Mouse (Mus musculus) left cerebral cortex, adult 2 months (tissue): ENCODE measurements at regions not wholly inside any gene's neighbourhood (a gene's known extent, or its start where the extent isn't known, plus 50 kb on each side); places are given as distances from the start of the nearest gene placed in this dataset.
A peak's percentile ranks its signal among the peaks of the same experiment; 100 is the strongest.

ENCODE experiments used
- DNase-seq, 2 experiments: peaks; one replicate each; pipeline ENCODE4 v3.0.0; 2021 to 2022; ENCODE audit warnings: low spot score in 2 of 2, mixed read lengths in 1 of 2; ENCODE audit errors: extremely low spot score in 1 of 2
- H3K27ac ChIP-seq: fragments of 200-600 bp; 2 replicates; pipeline ENCODE4 v1.8.1; 2022
- H3K4me3 ChIP-seq: fragments of 200-600 bp; 2 replicates; pipeline ENCODE4 v1.8.1; 2022
- CTCF ChIP-seq: fragments of 200-600 bp; IDR thresholded peaks from 2 replicates; pipeline ENCODE4 v1.8.1; 2022; ENCODE audit warnings: antibody characterized with exemption, mild to moderate bottlenecking, moderate library complexity
- intact Hi-C: fragments of 180-260 bp; cut with DNase I; formaldehyde crosslinking; loops from one replicate; pipeline ENCODE4 v1.15.1; 2025

DNA sequence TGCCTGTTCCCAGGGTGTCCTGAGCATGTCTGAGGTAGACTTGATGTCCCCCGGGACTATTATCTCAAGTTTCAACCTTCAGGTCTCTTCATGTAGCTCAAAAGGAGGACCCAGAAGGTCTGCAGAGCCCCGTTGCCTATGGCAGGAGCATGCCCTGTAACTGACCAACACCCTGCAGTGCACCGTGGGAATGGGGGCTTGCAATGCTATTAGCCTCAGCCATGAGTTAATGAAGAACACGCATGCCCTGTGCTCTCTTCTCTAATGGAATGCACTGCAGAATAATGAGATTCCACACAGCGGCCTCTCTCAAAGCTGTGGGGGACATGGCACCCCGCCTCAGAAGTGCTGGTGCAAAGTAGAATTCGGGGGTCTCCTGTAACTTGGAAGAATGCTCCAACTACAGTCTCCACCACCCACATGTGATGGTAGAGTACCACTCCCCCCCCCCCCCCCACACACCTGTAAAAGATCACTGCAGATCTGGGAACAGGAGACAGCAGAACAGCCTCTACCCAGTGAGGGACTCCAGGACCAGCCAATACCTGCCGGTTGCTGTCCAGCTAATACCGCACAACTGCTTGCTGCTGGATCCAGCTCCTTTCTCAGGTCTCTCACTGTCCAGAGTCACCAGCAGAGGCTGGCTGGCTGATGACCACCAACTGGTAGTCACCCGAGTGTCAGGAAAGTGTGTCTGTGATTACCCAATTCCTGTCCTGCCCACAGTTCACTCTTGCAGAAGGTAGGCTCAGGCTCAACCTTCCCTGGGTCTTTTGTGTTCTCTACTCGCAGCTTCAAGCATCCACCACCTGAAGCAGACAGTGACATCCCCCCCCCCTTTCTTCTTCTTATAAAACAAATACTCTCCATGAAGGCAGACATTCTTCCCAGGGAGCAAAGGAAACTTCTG is 255.4 kb upstream of the Dio3 start:
- no peak overlapping the region for H3K4me3 ChIP-seq
- TF ChIP-seq CTCF = no peak
- H3K27ac ChIP-seq = no peak overlapping the region
- DNase-seq = no peak
- intact Hi-C loops = no loop called here

DNA sequence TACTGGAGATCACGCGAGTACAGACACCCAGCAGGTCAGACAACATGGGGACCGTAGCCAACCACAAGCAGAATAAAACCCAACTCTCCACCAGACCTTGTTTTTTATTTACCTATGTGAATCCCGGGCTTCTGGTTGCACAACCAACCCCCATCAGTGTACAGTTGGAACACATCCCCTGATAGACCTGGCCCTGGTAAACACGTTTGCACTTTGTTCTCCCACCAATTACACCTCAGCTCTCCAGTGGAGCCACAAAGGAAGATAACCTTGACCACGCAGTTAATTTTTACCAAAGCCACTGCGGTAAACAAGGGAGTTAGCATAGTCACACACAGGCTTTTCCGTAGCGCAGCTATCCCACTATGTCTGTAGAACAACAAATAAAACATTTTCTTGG is 254.6 kb upstream of the Dio3 start:
- no peak for TF ChIP-seq CTCF
- H3K4me3 ChIP-seq = no peak overlapping the region
- H3K27ac ChIP-seq = no peak overlapping the region
- DNase-seq = no peak
- intact Hi-C loops = no loop called here

DNA sequence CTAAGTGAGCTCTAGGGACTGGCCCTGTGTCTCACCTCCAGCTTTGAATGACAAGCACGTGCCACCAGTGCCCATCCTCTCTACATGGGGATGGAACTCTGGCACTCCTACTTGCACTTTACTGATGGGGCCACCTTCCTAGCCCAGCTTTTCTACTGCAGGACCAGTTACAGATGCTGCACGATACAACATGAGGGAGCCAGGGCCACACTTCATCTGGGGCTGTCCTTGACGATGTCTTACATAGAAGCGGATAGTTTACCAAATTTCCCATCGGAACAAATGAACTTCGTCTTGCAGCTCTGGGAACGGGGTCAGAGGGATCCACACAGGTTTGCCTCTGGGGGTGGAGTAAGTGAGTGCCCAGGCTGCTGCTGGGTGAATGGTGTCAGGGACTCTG is 253.7 kb upstream of the Dio3 start:
- TF ChIP-seq CTCF = no peak
- intact Hi-C loops = no loop called here
- no peak overlapping the region for H3K27ac ChIP-seq
- no peak overlapping the region for H3K4me3 ChIP-seq
- no peak for DNase-seq

GRCm38 (mm10) chr12:110026033-110026750 is 252.7 kb upstream of the Dio3 start:
- intact Hi-C loops = no loop called here
- no peak for TF ChIP-seq CTCF
- no peak for DNase-seq
- Histone ChIP-seq H3K4me3 (no peak overlapping the region), H3K27ac (no peak overlapping the region)

- TF ChIP-seq CTCF = no peak
- no peak for DNase-seq
- H3K27ac ChIP-seq = no peak overlapping the region
- intact Hi-C loops = no loop called here
- no peak overlapping the region for H3K4me3 ChIP-seq
These were observed 251.5 kb upstream of the Dio3 start for GRCm38 (mm10) chr12:110027345-110027744.

DNA sequence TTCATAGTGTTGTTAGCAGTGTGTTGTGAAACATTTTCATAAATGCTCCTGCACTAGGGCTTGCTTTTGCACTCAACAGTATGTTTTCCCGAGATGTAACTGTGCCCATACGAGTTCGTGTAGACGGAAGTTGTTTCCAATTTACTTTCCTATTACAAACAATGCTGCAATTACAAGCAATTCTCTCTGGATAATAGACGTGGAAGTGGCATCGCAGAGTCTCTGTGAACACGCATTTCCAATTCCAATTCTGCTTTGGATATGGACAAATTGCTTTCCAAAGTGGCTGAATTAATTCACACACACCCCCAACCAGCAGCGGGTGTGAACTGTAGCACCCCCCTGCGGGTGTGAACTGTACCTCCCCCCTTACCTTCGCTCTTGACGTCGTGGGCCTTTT is 250.9 kb upstream of the Dio3 start:
- no peak; the same call in 1 of the 2 replicates for TF ChIP-seq CTCF
- intact Hi-C loops = no loop called here
- Histone ChIP-seq H3K27ac (no peak overlapping the region), H3K4me3 (no peak overlapping the region)
- DNase-seq = no peak

DNA sequence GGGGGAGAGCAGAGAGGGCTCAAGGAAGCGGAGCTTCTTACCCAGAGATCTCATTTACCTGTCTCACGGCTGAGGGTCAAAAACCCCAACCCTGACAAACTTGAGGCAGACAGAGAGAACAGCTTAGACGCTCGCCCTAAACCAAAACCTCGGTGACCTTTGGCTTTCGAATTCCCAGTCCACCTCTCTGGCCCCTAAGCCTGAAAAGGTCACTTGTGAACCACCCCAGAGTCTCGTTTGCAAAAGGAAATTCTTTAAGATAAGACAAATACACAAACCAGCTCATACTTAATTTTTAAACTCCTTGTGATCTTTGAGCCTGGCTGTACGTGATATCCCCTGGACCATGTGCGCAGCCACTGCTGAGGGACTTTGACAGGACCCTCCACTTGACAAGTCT is 250.2 kb upstream of the Dio3 start:
- Histone ChIP-seq H3K4me3 (no peak overlapping the region), H3K27ac (no peak overlapping the region)
- DNase-seq = no peak
- no peak for TF ChIP-seq CTCF
- intact Hi-C loops = no loop called here

DNA sequence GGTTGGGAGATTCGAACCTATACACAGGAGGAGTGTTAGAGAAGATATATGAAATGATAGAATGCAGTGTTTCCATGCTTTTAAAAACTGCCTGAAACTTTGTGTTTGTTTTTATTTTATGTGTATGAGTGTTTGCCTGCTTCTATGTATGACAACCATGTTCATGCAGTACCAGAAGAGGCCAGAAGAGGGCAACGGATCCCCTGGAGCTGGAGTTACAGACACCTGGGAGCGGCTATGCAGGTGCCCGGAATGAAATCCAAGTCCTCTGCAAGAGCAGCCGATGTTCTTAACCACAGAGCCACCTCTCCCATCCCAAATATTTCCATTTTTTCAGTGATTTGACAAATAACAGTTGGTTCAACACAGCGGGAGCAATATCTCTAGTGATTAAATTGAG is 247.5 kb upstream of the Dio3 start:
- peak; percentile 40 for TF ChIP-seq CTCF
- DNase-seq = no peak
- H3K4me3 ChIP-seq = no peak overlapping the region
- no peak overlapping the region for H3K27ac ChIP-seq
- intact Hi-C loops = no loop called here

DNA sequence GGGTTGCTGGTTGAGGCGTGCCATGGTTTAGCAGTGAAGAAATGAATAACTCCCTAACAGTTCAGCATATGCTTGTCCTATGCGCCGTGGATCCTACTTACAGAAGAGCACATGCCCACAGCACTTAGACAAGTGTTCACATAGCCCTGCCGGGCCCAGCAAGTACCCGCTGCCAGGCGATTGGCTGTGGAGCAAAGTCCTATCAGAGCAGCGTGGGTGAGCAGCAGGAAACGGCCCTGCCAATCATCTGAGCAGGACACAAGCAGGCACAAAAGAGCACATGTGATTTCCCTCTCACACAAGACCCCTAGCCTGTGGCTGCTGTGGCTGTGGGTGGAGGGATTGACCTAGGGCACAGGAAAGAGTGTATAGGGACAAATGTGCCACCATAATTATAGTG is 243.7 kb upstream of the Dio3 start:
- TF ChIP-seq CTCF = no peak
- Histone ChIP-seq H3K4me3 (no peak overlapping the region), H3K27ac (no peak overlapping the region)
- intact Hi-C loops = no loop called here
- DNase-seq = no peak

DNA sequence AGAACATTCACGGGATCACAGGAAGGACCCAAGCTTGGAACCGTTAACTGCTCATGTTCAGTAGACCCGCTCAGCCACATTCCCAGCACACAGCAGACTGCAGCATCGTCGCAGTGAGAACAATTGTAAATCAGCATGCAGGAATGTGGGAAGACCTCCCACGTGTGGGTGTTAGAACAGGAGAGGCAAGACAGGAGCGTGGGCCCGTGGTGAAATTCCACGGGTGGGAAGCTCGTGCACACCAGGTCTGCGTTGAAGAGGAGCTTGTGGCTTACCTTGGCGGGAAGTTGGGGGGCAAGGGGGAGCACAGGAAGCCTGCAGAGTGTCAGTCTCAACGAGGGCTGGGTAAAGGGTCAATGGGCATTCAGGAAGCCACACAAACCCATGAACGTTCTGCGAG is 238.2 kb upstream of the Dio3 start:
- no peak overlapping the region for H3K27ac ChIP-seq
- DNase-seq = peak; percentile 53 to 63
- H3K4me3 ChIP-seq = no peak overlapping the region
- intact Hi-C loops = no loop called here
- no peak for TF ChIP-seq CTCF

- intact Hi-C loops = no loop called here
- DNase-seq = no peak
These were observed 237.1 kb upstream of the Dio3 start for GRCm38 (mm10) chr12:110041782-110042181.

DNA sequence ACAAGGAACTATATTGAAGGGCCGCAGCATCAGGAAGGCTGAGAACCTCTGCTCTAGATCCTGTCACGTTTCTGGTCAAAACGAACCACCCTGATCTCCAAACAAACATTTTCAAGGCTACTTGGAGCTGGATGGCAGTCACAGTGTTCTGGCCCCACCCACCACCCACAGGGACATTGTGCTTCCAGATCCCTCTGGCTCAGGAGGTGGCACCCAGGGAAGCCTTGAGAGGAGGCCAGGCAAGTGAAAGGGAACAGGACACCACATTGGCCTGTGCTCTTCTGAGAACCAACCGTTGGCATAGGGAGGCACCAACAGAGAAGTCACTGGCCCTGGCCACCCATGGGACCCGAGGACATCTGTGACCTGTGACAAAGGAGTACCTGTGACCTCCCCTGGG is 234.6 kb upstream of the Dio3 start:
- intact Hi-C loops = no loop called here
- TF ChIP-seq CTCF = no peak

More at GRCm38 (mm10) chr12:110041782-110042181, 237.1 kb upstream of the Dio3 start:
- H3K4me3 ChIP-seq = no peak overlapping the region
- TF ChIP-seq CTCF = no peak
- H3K27ac ChIP-seq = no peak overlapping the region

More for the DNA sequence above, 234.6 kb upstream of the Dio3 start:
- Histone ChIP-seq H3K4me3 (no peak overlapping the region), H3K27ac (no peak overlapping the region)
- no peak for DNase-seq
